Mouse (Mus musculus) common myeloid progenitor, adult 5-6 weeks (primary cell): ENCODE data around the gene Orc2. TPM values are rescaled to one million over a fixed set of nuclear protein-coding genes. Genes with fewer than 3 reads are reported as not detected.
A peak's percentile ranks its signal among the peaks of the same experiment; 100 is the strongest.

Experiments used
- ATAC-seq: replicated peaks from 2 replicates; pipeline ENCODE4 v1.8.0; 2016; ENCODE audit warnings: low read depth, mild to moderate bottlenecking, moderate TSS enrichment, inconsistent platforms; ENCODE audit not compliant: poor library complexity, severe bottlenecking
- total RNA-seq: library from RNA; stranded (forward); fragments of 200-1000, 187-1606 nt; gene quantifications from 2 replicates; pipeline ENCODE4 v1.2.3, GENCODE M21; 2017

The Orc2 gene
- total RNA-seq, 1 experiment from 2014 or later = 100 TPM

DNA sequence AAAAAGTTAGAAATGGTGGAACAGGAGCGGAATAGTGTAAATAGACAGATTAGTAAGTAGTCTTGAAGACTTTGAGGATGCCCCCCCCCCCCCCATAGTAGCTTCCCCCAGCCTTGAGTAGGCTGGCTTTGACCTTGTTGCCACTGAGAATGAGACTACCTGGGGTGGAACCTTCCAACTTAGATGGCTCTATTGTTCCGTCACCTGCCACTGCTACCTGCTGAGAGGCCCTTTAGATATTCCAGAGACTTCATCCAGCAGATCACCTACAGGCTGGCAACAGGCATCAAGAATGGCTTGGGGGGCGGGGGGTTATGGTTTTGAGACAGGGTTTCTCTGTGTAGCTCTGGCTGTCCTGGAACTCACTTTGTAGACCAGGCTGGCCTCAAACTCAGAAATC, 80.4 kb downstream of the Orc2 start:
- ATAC-seq = no peak

DNA sequence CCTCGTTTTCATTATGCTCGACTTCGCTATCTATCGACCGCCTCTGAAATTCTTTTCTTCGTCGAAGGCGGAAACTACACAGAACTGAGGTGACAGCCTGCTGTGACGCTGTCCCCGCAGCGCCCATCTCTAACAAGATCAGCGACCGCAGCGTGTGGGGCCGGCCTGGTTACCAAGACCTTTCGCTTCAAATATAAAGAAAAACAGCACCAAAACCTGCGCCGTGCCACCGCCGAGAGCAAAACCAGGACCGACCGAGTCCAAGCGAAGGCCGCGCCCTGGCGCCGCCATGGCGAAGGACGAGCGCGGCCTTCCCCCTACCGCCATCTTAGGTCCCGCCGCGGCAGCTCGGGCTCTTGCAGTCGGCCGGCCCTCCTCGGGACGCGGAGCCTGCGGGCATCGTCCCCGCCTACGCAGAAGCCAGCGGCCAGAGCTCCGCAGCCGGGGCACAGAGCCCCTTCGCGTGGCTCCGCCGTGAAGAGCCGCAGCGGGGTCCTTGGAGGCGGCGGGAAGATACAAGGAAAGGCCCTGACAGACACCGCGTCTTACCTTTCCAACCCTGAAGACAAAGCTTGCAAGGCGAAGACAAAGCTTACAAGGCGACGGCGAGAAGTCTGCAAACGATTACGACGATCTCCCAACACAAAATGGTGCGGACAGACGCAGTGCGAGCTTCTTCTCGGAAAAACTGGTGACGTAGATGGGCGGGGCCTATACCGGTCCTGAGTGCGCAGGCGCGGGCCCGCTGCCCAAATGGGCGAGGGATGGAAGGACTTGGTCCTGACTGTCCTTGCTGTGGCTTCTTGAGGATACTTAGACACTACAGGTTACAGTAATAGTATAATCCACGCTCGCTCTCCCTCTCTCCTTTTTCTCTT, 81.3 kb downstream of the Orc2 start, which contains the start of gene Clk1:
Clk1 (minus strand) TSS at position 696 of the 878 bp plus-strand sequence.
- peak; percentile 75 for ATAC-seq

DNA sequence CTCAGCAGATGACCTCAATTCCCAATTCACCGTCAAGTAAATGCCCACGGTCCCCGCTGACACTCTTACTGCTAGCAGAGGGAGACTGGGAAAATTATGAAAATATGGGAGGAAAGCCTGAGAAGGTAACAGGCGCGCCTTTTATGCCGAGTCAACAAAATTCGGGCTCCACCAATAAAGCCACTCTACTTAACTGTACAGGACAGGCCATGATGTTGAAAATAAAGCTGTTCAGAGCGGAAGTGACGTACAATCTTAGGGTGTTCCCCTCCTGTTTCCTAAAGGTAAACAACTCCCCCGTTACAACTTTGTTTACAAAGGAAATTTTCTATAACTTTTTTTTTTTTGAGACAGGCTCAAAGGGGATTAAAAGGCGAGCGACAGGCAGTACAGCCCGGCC, 82.0 kb downstream of the Orc2 start:
- peak; percentile 64 for ATAC-seq

DNA sequence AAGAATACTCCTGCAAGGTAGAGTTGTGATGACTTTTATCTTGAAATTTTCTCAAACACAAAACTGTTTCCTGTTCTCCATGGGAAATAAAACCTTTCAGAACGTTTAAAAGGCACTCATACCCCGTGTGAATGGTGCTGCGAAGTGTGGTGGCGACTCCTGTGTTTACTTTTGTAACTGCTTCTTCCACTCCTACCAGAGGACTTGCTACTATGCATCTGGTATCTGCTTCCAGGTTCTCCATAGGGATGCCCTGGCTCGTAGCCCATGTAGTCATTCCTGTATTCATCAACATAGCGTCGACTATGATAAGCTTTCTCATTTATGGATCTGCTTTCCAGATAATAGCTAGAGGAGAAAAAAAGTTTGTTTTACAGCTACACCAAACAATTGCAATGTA, 83.9 kb downstream of the Orc2 start:
- no peak for ATAC-seq

DNA sequence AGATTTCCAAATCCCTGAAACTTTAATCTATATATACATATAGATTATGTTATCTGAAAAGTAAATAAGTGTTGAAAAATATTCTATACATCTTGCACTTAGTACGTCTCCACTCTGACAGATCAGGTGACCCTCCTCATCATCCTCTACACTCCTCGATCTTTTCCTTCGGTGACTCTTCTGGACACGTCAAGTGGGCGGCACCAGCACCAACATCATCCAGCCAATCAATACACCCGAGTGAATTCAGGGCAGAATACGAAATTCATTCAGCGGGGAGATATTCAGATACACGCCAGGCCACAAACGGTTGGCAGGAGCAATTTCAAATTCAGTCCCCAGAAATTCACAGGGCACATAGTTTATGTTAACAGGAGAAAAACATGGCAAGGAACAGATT, 84.9 kb downstream of the Orc2 start:
- ATAC-seq = no peak

DNA sequence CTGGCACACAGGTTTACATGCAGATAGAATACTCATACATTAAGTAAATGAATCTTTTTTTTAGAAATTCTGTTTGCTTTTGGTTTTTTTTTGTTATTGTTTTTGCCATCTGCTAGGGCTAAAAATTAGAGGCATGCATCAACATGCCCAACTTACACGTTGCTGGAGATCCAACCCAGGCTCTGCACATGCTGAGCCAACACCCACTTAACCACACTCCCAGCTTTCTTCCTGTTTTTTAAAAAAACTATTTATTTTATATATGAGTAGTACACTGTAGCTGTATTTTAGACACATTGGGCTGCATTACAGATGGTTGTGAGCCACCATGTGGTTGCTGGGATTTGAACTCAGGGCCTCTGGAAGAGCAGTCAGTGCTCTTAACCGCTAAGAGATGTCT, 88.9 kb downstream of the Orc2 start:
- ATAC-seq = peak; percentile 50

DNA sequence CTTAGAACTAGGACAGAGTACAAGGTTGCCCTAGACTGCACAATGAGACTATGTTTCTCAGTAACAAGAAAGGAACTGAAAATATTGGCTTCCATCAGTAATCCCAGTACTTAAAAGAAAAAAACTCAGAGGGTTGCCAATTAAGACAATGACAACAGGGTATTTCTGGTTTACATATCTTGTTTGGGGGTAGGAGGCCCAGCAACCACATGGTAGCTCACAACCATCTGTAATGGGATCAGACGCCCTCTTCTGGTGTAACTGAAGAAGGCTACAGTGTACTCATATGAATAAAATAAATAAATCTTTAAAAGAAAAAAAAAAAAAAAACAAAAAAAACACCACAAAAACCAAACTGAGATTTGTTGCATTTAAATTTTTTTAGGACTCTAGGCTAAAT, 89.5 kb downstream of the Orc2 start:
- ATAC-seq = no peak

Other genes starting within 250 kb of the Orc2 start
- 0.09 TPM in 1 of 2 replicates, not detected in the other for gene Aox2, start 226.8 kb downstream of the Orc2 start, total RNA-seq
- gene Bzw1, start 112.2 kb downstream of the Orc2 start, total RNA-seq = 194 and 196 TPM in 2 replicates
- gene Clk1, start 81.0 kb downstream of the Orc2 start, total RNA-seq = 507 and 538 TPM in 2 replicates
- 55.0 and 64.6 TPM in 2 replicates for gene Nif3l1, start 60.0 kb downstream of the Orc2 start, total RNA-seq
- 71.3 and 86.1 TPM in 2 replicates for gene Ppil3, start 59.6 kb downstream of the Orc2 start, total RNA-seq
- gene Fam126b, start 81.2 kb upstream of the Orc2 start, total RNA-seq = 13.1 and 13.9 TPM in 2 replicates
- gene Ndufb3, start 81.3 kb upstream of the Orc2 start, total RNA-seq = 84.0 and 90.8 TPM in 2 replicates
- gene Als2cr12, start 190.9 kb upstream of the Orc2 start, total RNA-seq = not detected in 2 replicates
- gene Cflar, start 206.4 kb upstream of the Orc2 start, total RNA-seq = 80.7 and 80.8 TPM in 2 replicates